Mouse (Mus musculus): ENCODE results near the gene Nr1h3. TPM values are rescaled to one million over a fixed set of nuclear protein-coding genes. Genes with fewer than 3 reads are reported as not detected.

Nr1h3 gene
- polyA plus RNA-seq, 1 experiment from 2014 or later, result 0.91 TPM

GRCm38 (mm10) chr2:91164991-91165390 lies 37.6 kb downstream of the Nr1h3 start:
- Histone ChIP-seq H3K4me3 (ENCODE audit: low read depth, low read length) (no peak overlapping the region), H3K9me3 (replicated peaks; ENCODE audit: control insufficient read depth, low read length) (no peaks in the 10 kb centered on the region), H3K4me1 (ENCODE audit: control insufficient read depth, insufficient read depth, low read length) (no peaks in the 10 kb centered on the region), H3K4me2 (ENCODE audit: low read depth, low read length) (no peak overlapping the region), H3K9ac (replicated peaks; ENCODE audit: low read length) (no peak overlapping the region), H3K27me3 (ENCODE audit: control insufficient read depth, insufficient read depth, low read length) (no peaks in the 10 kb centered on the region), H3K36me3 (replicated peaks; ENCODE audit: control insufficient read depth, insufficient read depth, low read depth, low read length) (no peaks in the 10 kb centered on the region; the same call in 1 of the 2 replicates), H3K27ac (replicated peaks; ENCODE audit: low read depth, low read length) (no peak overlapping the region)
- WGBS, result 90% methylated on average over 6 of the region's 6 CpGs
- no peak for DNase-seq (ENCODE audit: low spot score)
- ATAC-seq (replicated peaks; ENCODE audit: insufficient number of reproducible peaks, low FRiP score, low TSS enrichment, low read depth), result no peak

DNA sequence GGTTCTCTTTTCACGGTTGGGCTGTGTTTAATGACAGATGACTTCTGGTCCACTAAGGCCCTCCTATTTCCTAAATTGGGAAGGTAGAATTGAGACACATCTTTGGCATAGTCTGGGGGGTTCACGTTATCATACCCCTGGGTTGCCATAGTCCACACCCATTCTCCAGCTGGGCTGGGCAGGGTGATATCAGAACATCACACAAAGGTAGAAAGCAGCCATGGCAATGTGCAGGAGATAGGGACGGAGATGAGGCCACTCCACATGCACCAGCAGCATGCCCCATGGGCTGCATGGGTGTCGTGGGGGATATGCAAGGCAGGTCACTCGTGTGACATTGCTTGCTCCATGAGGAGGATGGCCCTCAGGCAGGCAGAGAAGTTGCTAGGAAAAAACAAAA lies 39.1 kb downstream of the Nr1h3 start:
- WGBS, result 85% methylated on average over 5 of the region's 5 CpGs
- Histone ChIP-seq H3K36me3 (replicated peaks; ENCODE audit: control insufficient read depth, insufficient read depth, low read depth, low read length) (no peaks in the 10 kb centered on the region; the same call in 1 of the 2 replicates), H3K27me3 (ENCODE audit: control insufficient read depth, insufficient read depth, low read length) (no peaks in the 10 kb centered on the region), H3K4me1 (ENCODE audit: control insufficient read depth, insufficient read depth, low read length) (no peaks in the 10 kb centered on the region), H3K9me3 (replicated peaks; ENCODE audit: control insufficient read depth, low read length) (no peaks in the 10 kb centered on the region), H3K4me2 (ENCODE audit: low read depth, low read length) (no peak overlapping the region), H3K4me3 (ENCODE audit: low read depth, low read length) (no peak overlapping the region), H3K27ac (replicated peaks; ENCODE audit: low read depth, low read length) (no peak overlapping the region), H3K9ac (replicated peaks; ENCODE audit: low read length) (no peak overlapping the region)
- DNase-seq (ENCODE audit: low spot score) (no peak), ATAC-seq (replicated peaks; ENCODE audit: insufficient number of reproducible peaks, low FRiP score, low TSS enrichment, low read depth) (no peak)

- Histone ChIP-seq H3K27me3 (ENCODE audit: control insufficient read depth, insufficient read depth, low read length) (no peaks in the 10 kb centered on the region), H3K4me3 (ENCODE audit: low read depth, low read length) (no peak overlapping the region), H3K4me2 (ENCODE audit: low read depth, low read length) (no peak overlapping the region), H3K4me1 (ENCODE audit: control insufficient read depth, insufficient read depth, low read length) (no peaks in the 10 kb centered on the region), H3K9me3 (replicated peaks; ENCODE audit: control insufficient read depth, low read length) (no peaks in the 10 kb centered on the region), H3K27ac (replicated peaks; ENCODE audit: low read depth, low read length) (no peak overlapping the region), H3K36me3 (replicated peaks; ENCODE audit: control insufficient read depth, insufficient read depth, low read depth, low read length) (no peaks in the 10 kb centered on the region; the same call in 1 of the 2 replicates), H3K9ac (replicated peaks; ENCODE audit: low read length) (no peak overlapping the region)
- ATAC-seq (replicated peaks; ENCODE audit: insufficient number of reproducible peaks, low FRiP score, low TSS enrichment, low read depth) (no peak), DNase-seq (ENCODE audit: low spot score) (no peak)
- 87% methylated on average over 4 of the region's 4 CpGs for WGBS
These were observed 39.7 kb downstream of the Nr1h3 start for GRCm38 (mm10) chr2:91162952-91163351.

GRCm38 (mm10) chr2:91160591-91160990 lies 42.0 kb downstream of the Nr1h3 start:
- WGBS, result 87% methylated on average over 6 of the region's 6 CpGs
- Histone ChIP-seq H3K4me3 (ENCODE audit: low read depth, low read length) (no peak overlapping the region), H3K27ac (replicated peaks; ENCODE audit: low read depth, low read length) (no peak overlapping the region), H3K27me3 (ENCODE audit: control insufficient read depth, insufficient read depth, low read length) (no peaks in the 10 kb centered on the region), H3K4me2 (ENCODE audit: low read depth, low read length) (no peak overlapping the region), H3K9me3 (replicated peaks; ENCODE audit: control insufficient read depth, low read length) (no peaks in the 10 kb centered on the region), H3K4me1 (ENCODE audit: control insufficient read depth, insufficient read depth, low read length) (no peaks in the 10 kb centered on the region), H3K36me3 (replicated peaks; ENCODE audit: control insufficient read depth, insufficient read depth, low read depth, low read length) (no peaks in the 10 kb centered on the region; the same call in 1 of the 2 replicates), H3K9ac (replicated peaks; ENCODE audit: low read length) (no peak overlapping the region)
- ATAC-seq (replicated peaks; ENCODE audit: insufficient number of reproducible peaks, low FRiP score, low TSS enrichment, low read depth) (no peak), DNase-seq (ENCODE audit: low spot score) (no peak)

GRCm38 (mm10) chr2:91157002-91157752 lies 45.5 kb downstream of the Nr1h3 start:
- H3K4me2 ChIP-seq (ENCODE audit: low read depth, low read length), result no peak overlapping the region
- ATAC-seq (replicated peaks; ENCODE audit: insufficient number of reproducible peaks, low FRiP score, low TSS enrichment, low read depth) (no peak), DNase-seq (ENCODE audit: low spot score) (no peak)
- WGBS, result 57% methylated on average over 6 of the region's 6 CpGs
- no peaks in the 10 kb centered on the region for H3K36me3 ChIP-seq (replicated peaks; ENCODE audit: control insufficient read depth, insufficient read depth, low read depth, low read length)
- no peak overlapping the region for H3K9ac ChIP-seq (replicated peaks; ENCODE audit: low read length)
- no peaks in the 10 kb centered on the region for H3K27me3 ChIP-seq (ENCODE audit: control insufficient read depth, insufficient read depth, low read length)
- no peaks in the 10 kb centered on the region for H3K9me3 ChIP-seq (replicated peaks; ENCODE audit: control insufficient read depth, low read length)
- H3K4me1 ChIP-seq (ENCODE audit: control insufficient read depth, insufficient read depth, low read length), result no peaks in the 10 kb centered on the region
- H3K27ac ChIP-seq (replicated peaks; ENCODE audit: low read depth, low read length), result no peak overlapping the region
- H3K4me3 ChIP-seq (ENCODE audit: low read depth, low read length), result no peak overlapping the region

GRCm38 (mm10) chr2:91154091-91154490 lies 48.5 kb downstream of the Nr1h3 start:
- 87% methylated on average over 3 of the region's 3 CpGs for WGBS
- Histone ChIP-seq H3K36me3 (replicated peaks; ENCODE audit: control insufficient read depth, insufficient read depth, low read depth, low read length) (no peaks in the 10 kb centered on the region), H3K27me3 (ENCODE audit: control insufficient read depth, insufficient read depth, low read length) (no peaks in the 10 kb centered on the region), H3K9me3 (replicated peaks; ENCODE audit: control insufficient read depth, low read length) (no peaks in the 10 kb centered on the region), H3K27ac (replicated peaks; ENCODE audit: low read depth, low read length) (no peak overlapping the region), H3K4me2 (ENCODE audit: low read depth, low read length) (no peak overlapping the region), H3K4me3 (ENCODE audit: low read depth, low read length) (no peak overlapping the region), H3K4me1 (ENCODE audit: control insufficient read depth, insufficient read depth, low read length) (no peaks in the 10 kb centered on the region), H3K9ac (replicated peaks; ENCODE audit: low read length) (no peak overlapping the region)
- DNase-seq (ENCODE audit: low spot score), result no peak
- no peak for ATAC-seq (replicated peaks; ENCODE audit: insufficient number of reproducible peaks, low FRiP score, low TSS enrichment, low read depth)

DNA sequence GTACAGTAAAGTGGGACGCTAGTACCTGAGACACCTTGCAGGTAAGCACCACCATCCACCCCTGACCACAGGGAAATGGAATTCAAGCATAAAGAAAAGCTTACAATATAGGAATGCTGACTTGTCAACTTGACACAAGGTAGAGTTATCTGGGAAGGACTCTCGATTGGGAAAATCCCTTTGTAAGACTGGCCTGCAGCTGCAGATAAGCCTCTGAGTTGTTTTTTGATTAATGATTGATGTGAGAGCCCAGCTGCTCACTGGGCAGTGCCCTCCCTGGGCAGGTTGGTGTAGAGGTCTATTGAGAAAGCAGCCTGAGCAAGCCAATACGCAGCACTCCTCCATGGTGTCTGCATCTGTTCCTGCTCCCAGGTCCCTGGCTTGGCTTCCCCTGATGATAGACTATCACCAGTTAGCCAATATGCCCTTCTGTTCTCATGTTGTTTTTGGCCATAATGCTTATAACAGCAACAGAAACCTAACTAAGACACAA lies 49.7 kb downstream of the Nr1h3 start:
- no peaks in the 10 kb centered on the region for H3K9me3 ChIP-seq (replicated peaks; ENCODE audit: control insufficient read depth, low read length)

DNA sequence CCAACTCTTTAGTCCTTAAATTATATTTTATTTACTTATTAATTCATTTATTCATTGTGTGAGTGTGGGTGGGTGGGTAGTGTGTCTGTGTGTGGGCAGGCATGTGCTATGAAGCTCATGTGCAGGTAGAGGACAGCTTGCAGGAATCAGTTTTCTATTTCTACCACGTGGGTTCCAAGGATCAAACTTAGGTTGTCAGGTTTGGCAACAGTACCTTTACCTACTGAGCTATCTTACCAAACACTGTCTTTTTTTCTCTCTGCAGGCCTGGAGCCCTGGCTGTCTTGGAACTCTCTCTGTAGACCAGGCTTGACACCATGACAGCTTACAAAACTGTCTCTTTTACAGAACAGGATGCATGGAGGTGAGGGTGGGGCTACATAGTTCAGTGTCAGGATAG lies 51.3 kb downstream of the Nr1h3 start:
- H3K36me3 ChIP-seq (replicated peaks; ENCODE audit: control insufficient read depth, insufficient read depth, low read depth, low read length), result no peaks in the 10 kb centered on the region
- 75% methylated on average over 1 of the region's 1 CpGs for whole genome bisulfite sequencing
- ATAC-seq (replicated peaks; ENCODE audit: insufficient number of reproducible peaks, low FRiP score, low TSS enrichment, low read depth) (no peak), DNase-seq (ENCODE audit: low spot score) (no peak)
- H3K4me3 ChIP-seq (ENCODE audit: low read depth, low read length), result no peak overlapping the region
- no peak overlapping the region for H3K4me2 ChIP-seq (ENCODE audit: low read depth, low read length)
- H3K27me3 ChIP-seq (ENCODE audit: control insufficient read depth, insufficient read depth, low read length), result no peaks in the 10 kb centered on the region
- no peak overlapping the region for H3K27ac ChIP-seq (replicated peaks; ENCODE audit: low read depth, low read length)
- H3K9ac ChIP-seq (replicated peaks; ENCODE audit: low read length), result no peak overlapping the region
- H3K4me1 ChIP-seq (ENCODE audit: control insufficient read depth, insufficient read depth, low read length), result no peaks in the 10 kb centered on the region
- H3K9me3 ChIP-seq (replicated peaks; ENCODE audit: control insufficient read depth, low read length), result no peaks in the 10 kb centered on the region

More for the DNA sequence above, 49.7 kb downstream of the Nr1h3 start:
- Histone ChIP-seq H3K4me1 (ENCODE audit: control insufficient read depth, insufficient read depth, low read length) (no peaks in the 10 kb centered on the region), H3K4me3 (ENCODE audit: low read depth, low read length) (no peak overlapping the region), H3K36me3 (replicated peaks; ENCODE audit: control insufficient read depth, insufficient read depth, low read depth, low read length) (no peaks in the 10 kb centered on the region), H3K4me2 (ENCODE audit: low read depth, low read length) (no peak overlapping the region), H3K27me3 (ENCODE audit: control insufficient read depth, insufficient read depth, low read length) (no peaks in the 10 kb centered on the region), H3K27ac (replicated peaks; ENCODE audit: low read depth, low read length) (no peak overlapping the region), H3K9ac (replicated peaks; ENCODE audit: low read length) (no peak overlapping the region)
- DNase-seq (ENCODE audit: low spot score) (no peak), ATAC-seq (replicated peaks; ENCODE audit: insufficient number of reproducible peaks, low FRiP score, low TSS enrichment, low read depth) (no peak)
- WGBS, result 81% methylated on average over 3 of the region's 3 CpGs
